Mouse (Mus musculus): ENCODE data around the gene Ltk.

Gene Ltk

DNA sequence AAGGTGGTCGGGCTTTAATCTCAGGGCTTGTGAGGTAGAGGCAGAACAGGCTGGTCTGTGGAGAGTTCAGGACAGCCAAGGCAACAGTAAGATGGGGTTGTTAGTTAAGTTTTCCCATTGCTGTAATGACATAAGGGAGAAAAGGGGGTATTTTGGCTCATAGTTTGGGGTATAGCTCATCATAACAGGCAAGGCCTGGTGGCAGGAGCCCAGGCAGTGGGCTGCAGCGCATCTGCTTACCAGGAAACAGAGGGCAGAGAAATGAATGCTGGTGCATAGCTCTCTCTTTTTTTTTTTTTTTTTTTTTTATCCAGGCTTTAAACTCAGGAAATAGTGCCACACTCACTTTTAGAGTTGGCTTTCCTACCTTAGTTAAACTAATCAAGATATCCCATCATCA lies 57.1 kb downstream of the Ltk start:
- no peak for DNase-seq (ENCODE audit: extremely low spot score)

Measured in embryo, embryonic 9.5 days (tissue).